Mouse (Mus musculus): ENCODE measurements around the gene Dlgap4.

DNA sequence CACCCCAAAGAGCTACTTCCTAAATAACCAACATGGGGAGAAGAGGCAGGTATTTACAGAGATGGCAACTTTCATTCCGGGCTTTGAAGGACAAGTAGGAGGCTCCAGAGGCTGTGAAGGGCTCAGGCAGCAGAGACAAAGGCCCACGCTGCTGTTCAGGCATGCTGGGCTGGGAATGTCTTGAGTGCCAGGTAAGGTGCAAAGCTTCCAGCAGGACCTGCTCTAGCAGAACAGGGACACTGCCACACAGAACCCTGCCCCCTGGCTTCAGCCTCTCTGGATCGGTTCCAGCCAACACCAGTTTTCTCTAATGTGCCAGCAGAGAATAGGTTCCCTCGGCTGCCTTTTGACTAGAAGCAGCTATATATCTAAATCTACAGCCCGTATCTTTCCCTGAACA, 153.6 kb downstream of the Dlgap4 start:
- TF ChIP-seq POLR2A (IDR thresholded peaks at IDR 0.05; ENCODE audit: low read depth, low read length) = no peak
- TF ChIP-seq CTCF (IDR thresholded peaks at IDR 0.05; ENCODE audit: extremely low read depth, insufficient read length, insufficient replicate concordance, low read depth, low read length) = no peak

Data from small intestine, adult 2 months (tissue).